Mouse (Mus musculus): ENCODE results near the gene Cox4i1. TPM values are rescaled to one million over a fixed set of nuclear protein-coding genes. Genes with fewer than 3 reads are reported as not detected.

Gene Cox4i1
- polyA plus RNA-seq, 1 experiment from 2014 or later: 812 TPM

DNA sequence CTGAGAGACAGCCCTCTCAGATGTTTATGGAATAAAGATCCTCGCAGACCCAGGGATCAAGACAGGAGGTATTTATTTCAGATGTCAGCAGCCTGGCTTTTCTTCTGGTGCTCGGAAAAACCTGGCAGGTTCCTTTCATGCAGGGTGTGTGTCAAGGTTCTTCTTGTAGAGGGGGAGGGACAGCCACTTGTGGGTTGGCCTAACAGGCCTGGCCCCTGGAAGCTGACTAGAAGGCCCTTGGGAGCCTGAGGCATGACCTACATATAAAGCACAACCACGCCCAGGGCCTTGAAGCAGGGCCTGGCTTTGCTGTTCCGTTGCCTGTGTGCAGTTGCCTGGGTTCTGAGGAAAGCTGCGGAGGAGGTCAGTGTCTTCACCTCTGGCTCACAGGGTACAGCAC is 17.1 kb downstream of the Cox4i1 start:
- DNase-seq (ENCODE audit: low spot score) (no peak), ATAC-seq (replicated peaks; ENCODE audit: low FRiP score) (no peak)
- 83% methylated on average over 5 of the region's 5 CpGs for WGBS

DNA sequence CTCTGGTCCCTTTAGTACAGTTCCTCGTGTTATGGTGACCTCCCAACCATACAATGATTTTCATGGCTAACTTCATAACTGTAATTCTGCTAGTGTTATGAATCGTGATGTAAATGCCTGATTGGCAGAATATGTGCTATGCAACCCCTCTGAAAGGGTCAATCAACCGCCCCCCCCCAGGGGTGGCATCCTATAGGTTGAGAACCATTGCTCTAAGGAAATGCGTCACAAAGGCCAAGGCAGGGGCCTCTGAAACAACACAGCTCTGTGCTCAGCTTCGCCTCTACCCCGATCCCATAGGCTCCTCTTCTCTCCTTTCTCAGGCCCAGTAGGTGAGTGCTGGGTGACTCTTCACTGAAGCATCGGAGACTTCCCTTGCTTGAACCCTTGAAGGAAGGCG is 17.6 kb downstream of the Cox4i1 start:
- Histone ChIP-seq H3K4me2 (ENCODE audit: low read depth, low read length, severe bottlenecking) (no peak overlapping the region), H3K27ac (ENCODE audit: low read depth, low read length) (no peak overlapping the region), H3K9me3 (ENCODE audit: control insufficient read depth, low read length) (no peaks in the 10 kb centered on the region), H3K4me1 (replicated peaks; ENCODE audit: control insufficient read depth, insufficient read depth, low read length) (no peaks in the 10 kb centered on the region), H3K4me3 (ENCODE audit: low read depth, low read length) (no peak overlapping the region), H3K36me3 (ENCODE audit: control insufficient read depth, insufficient read depth, low read length) (no peaks in the 10 kb centered on the region), H3K9ac (ENCODE audit: low read length) (no peak overlapping the region), H3K27me3 (ENCODE audit: control insufficient read depth, insufficient read depth, low read length) (no peaks in the 10 kb centered on the region)
- ATAC-seq (replicated peaks; ENCODE audit: low FRiP score) (no peak), DNase-seq (ENCODE audit: low spot score) (no peak)
- 82% methylated on average over 8 of the region's 8 CpGs for WGBS

More for the DNA sequence above, 17.1 kb downstream of the Cox4i1 start:
- Histone ChIP-seq H3K4me2 (ENCODE audit: low read depth, low read length, severe bottlenecking) (no peak overlapping the region), H3K27ac (ENCODE audit: low read depth, low read length) (no peak overlapping the region), H3K4me1 (replicated peaks; ENCODE audit: control insufficient read depth, insufficient read depth, low read length) (no peaks in the 10 kb centered on the region), H3K9me3 (ENCODE audit: control insufficient read depth, low read length) (no peaks in the 10 kb centered on the region), H3K4me3 (ENCODE audit: low read depth, low read length) (no peak overlapping the region), H3K27me3 (ENCODE audit: control insufficient read depth, insufficient read depth, low read length) (no peaks in the 10 kb centered on the region), H3K36me3 (ENCODE audit: control insufficient read depth, insufficient read depth, low read length) (no peaks in the 10 kb centered on the region), H3K9ac (ENCODE audit: low read length) (no peak overlapping the region)

DNA sequence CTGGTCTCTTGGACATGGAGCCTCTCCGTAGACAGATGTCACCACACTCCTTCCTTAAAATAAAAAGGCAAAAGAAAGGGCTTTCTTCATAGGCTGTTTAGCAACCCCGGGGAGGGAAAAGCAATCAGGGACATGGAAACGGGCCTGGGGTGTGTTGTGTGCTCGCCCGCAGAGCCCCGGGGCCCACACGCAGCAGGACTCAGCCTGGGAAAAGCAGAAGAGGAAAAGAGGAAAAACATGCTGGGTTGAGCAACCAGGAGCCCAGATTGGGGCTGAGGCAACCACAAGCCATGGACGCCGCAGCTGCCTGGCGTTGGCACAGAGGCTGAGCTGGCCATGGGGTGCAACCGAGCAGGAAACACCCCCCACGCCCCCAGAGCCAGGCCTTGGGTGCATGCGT is 18.0 kb downstream of the Cox4i1 start:
- no peak overlapping the region for H3K9ac ChIP-seq (ENCODE audit: low read length)
- H3K36me3 ChIP-seq (ENCODE audit: control insufficient read depth, insufficient read depth, low read length): no peaks in the 10 kb centered on the region
- H3K27me3 ChIP-seq (ENCODE audit: control insufficient read depth, insufficient read depth, low read length): no peaks in the 10 kb centered on the region
- no peaks in the 10 kb centered on the region for H3K4me1 ChIP-seq (replicated peaks; ENCODE audit: control insufficient read depth, insufficient read depth, low read length)
- H3K4me2 ChIP-seq (ENCODE audit: low read depth, low read length, severe bottlenecking): no peak overlapping the region
- 90% methylated on average over 13 of the region's 13 CpGs for WGBS
- DNase-seq (ENCODE audit: low spot score) (no peak), ATAC-seq (replicated peaks; ENCODE audit: low FRiP score) (no peak)
- H3K4me3 ChIP-seq (ENCODE audit: low read depth, low read length): no peak overlapping the region
- no peak overlapping the region for H3K27ac ChIP-seq (ENCODE audit: low read depth, low read length)
- no peaks in the 10 kb centered on the region for H3K9me3 ChIP-seq (ENCODE audit: control insufficient read depth, low read length)

DNA sequence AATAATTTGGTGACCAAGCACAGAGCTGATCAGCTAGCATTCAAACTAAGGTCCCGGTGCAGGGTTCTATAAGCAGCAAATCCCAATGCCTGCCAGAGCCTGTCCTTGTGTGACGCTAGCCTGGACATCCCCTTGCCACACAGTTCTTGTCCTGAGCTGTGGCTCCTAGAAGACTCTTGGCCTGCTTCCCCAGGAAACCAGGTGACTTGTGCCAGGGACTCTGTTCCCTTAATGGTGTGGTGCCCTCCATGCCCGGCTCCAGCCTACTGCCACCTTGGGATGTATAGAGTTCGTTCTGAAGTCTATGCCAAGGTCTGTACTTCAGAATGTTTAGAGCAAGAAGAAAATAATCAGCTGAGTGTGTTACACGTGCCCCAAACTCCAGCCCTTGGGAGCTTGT is 18.6 kb downstream of the Cox4i1 start:
- DNase-seq (ENCODE audit: low spot score) (no peak), ATAC-seq (replicated peaks; ENCODE audit: low FRiP score) (no peak)
- WGBS: 92% methylated on average over 5 of the region's 5 CpGs
- Histone ChIP-seq H3K9ac (ENCODE audit: low read length) (no peak overlapping the region), H3K27me3 (ENCODE audit: control insufficient read depth, insufficient read depth, low read length) (no peaks in the 10 kb centered on the region), H3K4me1 (replicated peaks; ENCODE audit: control insufficient read depth, insufficient read depth, low read length) (no peaks in the 10 kb centered on the region), H3K9me3 (ENCODE audit: control insufficient read depth, low read length) (no peaks in the 10 kb centered on the region), H3K4me3 (ENCODE audit: low read depth, low read length) (no peak overlapping the region), H3K4me2 (ENCODE audit: low read depth, low read length, severe bottlenecking) (no peak overlapping the region), H3K27ac (ENCODE audit: low read depth, low read length) (no peak overlapping the region), H3K36me3 (ENCODE audit: control insufficient read depth, insufficient read depth, low read length) (no peaks in the 10 kb centered on the region)

DNA sequence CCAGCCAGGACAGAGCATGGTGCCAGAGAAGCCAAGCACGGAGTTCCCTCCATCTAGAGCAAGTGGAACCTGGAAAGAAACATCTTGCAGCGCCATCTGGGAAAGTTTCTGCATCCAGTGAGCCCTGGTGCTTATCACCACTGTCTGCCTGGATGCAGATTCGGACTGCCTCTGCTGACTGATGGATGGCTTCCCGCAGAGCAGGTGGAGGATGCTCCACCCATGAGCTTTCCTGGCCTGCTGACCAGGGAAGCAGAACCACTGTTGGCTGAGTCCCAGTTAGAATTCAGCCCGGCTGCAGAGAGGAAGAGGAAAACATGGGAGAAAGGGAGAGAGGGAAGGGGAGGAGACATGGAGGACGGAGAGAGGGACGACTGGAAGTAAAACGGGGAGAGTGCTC is 19.8 kb downstream of the Cox4i1 start:
- Histone ChIP-seq H3K4me1 (replicated peaks; ENCODE audit: control insufficient read depth, insufficient read depth, low read length) (no peaks in the 10 kb centered on the region), H3K27ac (ENCODE audit: low read depth, low read length) (no peak overlapping the region), H3K9me3 (ENCODE audit: control insufficient read depth, low read length) (no peaks in the 10 kb centered on the region), H3K36me3 (ENCODE audit: control insufficient read depth, insufficient read depth, low read length) (no peaks in the 10 kb centered on the region), H3K27me3 (ENCODE audit: control insufficient read depth, insufficient read depth, low read length) (no peaks in the 10 kb centered on the region), H3K9ac (ENCODE audit: low read length) (no peak overlapping the region), H3K4me2 (ENCODE audit: low read depth, low read length, severe bottlenecking) (no peak overlapping the region), H3K4me3 (ENCODE audit: low read depth, low read length) (no peak overlapping the region)
- no peak for DNase-seq (ENCODE audit: low spot score)
- ATAC-seq (replicated peaks; ENCODE audit: low FRiP score): no peak
- 74% methylated on average over 8 of the region's 8 CpGs for WGBS

DNA sequence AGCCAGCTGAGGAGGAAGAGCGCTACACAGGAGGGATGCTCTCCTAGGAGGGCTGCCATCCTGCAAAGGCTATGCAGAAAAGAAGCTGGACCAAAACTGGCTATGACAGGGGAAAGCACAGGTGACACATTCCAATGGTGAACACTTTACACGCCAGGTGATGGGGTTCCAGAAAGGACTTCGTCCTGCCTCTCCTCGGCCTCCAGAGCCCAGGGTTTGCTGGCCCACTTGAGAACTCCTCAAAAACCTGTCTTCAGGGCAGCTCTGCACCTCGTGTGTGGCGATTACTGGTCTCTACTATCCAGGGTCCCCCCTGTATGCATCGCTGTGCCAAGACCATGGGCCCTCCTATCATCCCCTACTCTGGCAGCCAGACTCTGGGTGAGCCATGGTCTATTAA is 20.5 kb downstream of the Cox4i1 start:
- 89% methylated on average over 7 of the region's 7 CpGs for WGBS
- DNase-seq (ENCODE audit: low spot score): no peak
- ATAC-seq (replicated peaks; ENCODE audit: low FRiP score): no peak
- Histone ChIP-seq H3K4me3 (ENCODE audit: low read depth, low read length) (no peak overlapping the region), H3K4me1 (replicated peaks; ENCODE audit: control insufficient read depth, insufficient read depth, low read length) (no peaks in the 10 kb centered on the region), H3K4me2 (ENCODE audit: low read depth, low read length, severe bottlenecking) (no peak overlapping the region), H3K27me3 (ENCODE audit: control insufficient read depth, insufficient read depth, low read length) (no peaks in the 10 kb centered on the region), H3K9ac (ENCODE audit: low read length) (no peak overlapping the region), H3K36me3 (ENCODE audit: control insufficient read depth, insufficient read depth, low read length) (no peaks in the 10 kb centered on the region), H3K9me3 (ENCODE audit: control insufficient read depth, low read length) (no peaks in the 10 kb centered on the region), H3K27ac (ENCODE audit: low read depth, low read length) (no peak overlapping the region)

DNA sequence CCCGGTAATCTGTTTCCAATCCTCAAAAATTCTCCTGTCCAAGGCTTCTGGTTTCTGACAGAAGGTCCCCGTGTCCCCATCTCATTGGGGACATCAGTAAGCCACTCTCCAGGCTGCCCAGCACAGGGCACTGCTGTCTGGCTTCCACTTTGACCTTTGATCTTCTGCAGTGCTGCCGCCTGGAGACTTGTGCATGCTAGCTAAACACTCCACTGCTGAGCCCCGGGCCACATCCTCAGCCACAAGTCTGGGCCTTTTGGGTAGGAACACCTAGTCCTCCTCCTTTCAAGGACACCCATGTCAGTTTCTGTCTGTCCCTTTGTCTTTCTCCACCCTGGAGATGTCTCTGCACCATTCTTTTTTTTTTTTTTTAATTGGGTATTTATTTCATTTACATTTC is 24.9 kb downstream of the Cox4i1 start:
- H3K4me2 ChIP-seq (ENCODE audit: low read depth, low read length, severe bottlenecking): no peak overlapping the region
- H3K36me3 ChIP-seq (ENCODE audit: control insufficient read depth, insufficient read depth, low read length): no peaks in the 10 kb centered on the region
- ATAC-seq (replicated peaks; ENCODE audit: low FRiP score) (no peak), DNase-seq (ENCODE audit: low spot score) (no peak)
- H3K27ac ChIP-seq (ENCODE audit: low read depth, low read length): no peak overlapping the region
- H3K9me3 ChIP-seq (ENCODE audit: control insufficient read depth, low read length): no peaks in the 10 kb centered on the region
- H3K4me3 ChIP-seq (ENCODE audit: low read depth, low read length): no peak overlapping the region
- WGBS: 75% methylated on average over 4 of the region's 4 CpGs
- no peak overlapping the region for H3K9ac ChIP-seq (ENCODE audit: low read length)
- H3K4me1 ChIP-seq (replicated peaks; ENCODE audit: control insufficient read depth, insufficient read depth, low read length): no peaks in the 10 kb centered on the region
- no peaks in the 10 kb centered on the region for H3K27me3 ChIP-seq (ENCODE audit: control insufficient read depth, insufficient read depth, low read length)

DNA sequence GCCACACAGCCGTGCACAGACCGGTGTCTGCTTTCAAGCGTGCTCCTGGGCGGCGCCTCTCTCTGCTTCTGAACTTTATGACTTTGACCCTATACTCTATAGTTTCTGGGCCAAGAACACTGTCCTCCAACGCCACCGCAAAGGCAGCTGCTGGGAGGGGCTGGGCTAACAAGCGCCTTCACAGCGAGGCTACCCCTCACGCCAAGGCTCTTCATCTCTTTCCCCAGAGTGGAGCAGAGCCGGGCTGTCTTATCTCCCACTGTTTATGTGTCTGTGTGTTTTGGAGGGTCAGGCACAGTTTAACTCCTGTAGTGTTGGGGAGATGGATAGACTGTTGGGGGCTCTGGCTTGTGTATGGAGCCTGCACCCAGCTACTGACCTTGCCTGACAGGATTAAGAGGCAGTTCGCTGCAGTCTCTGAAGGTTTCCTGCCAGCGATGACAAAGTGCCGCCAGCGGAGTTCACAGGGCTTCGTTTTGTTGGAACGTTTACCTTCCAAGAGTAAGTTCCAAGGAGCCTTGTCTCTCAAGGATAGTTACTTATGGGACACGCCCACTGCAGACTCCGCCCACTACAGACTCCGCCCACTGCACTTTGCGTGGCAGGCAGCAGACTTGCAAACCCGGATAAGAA is 26.0 kb downstream of the Cox4i1 start:
- H3K9ac ChIP-seq (ENCODE audit: low read length): no peak overlapping the region
- H3K4me3 ChIP-seq (ENCODE audit: low read depth, low read length): no peak overlapping the region
- no peak for ATAC-seq (replicated peaks; ENCODE audit: low FRiP score)
- H3K9me3 ChIP-seq (ENCODE audit: control insufficient read depth, low read length): no peaks in the 10 kb centered on the region
- no peak overlapping the region for H3K27ac ChIP-seq (ENCODE audit: low read depth, low read length)
- no peak for DNase-seq (ENCODE audit: low spot score)
- H3K36me3 ChIP-seq (ENCODE audit: control insufficient read depth, insufficient read depth, low read length): no peaks in the 10 kb centered on the region
- WGBS: 56% methylated on average over 22 of the region's 22 CpGs
- no peak overlapping the region for H3K4me2 ChIP-seq (ENCODE audit: low read depth, low read length, severe bottlenecking)
- no peaks in the 10 kb centered on the region for H3K27me3 ChIP-seq (ENCODE audit: control insufficient read depth, insufficient read depth, low read length)
- no peaks in the 10 kb centered on the region for H3K4me1 ChIP-seq (replicated peaks; ENCODE audit: control insufficient read depth, insufficient read depth, low read length)

DNA sequence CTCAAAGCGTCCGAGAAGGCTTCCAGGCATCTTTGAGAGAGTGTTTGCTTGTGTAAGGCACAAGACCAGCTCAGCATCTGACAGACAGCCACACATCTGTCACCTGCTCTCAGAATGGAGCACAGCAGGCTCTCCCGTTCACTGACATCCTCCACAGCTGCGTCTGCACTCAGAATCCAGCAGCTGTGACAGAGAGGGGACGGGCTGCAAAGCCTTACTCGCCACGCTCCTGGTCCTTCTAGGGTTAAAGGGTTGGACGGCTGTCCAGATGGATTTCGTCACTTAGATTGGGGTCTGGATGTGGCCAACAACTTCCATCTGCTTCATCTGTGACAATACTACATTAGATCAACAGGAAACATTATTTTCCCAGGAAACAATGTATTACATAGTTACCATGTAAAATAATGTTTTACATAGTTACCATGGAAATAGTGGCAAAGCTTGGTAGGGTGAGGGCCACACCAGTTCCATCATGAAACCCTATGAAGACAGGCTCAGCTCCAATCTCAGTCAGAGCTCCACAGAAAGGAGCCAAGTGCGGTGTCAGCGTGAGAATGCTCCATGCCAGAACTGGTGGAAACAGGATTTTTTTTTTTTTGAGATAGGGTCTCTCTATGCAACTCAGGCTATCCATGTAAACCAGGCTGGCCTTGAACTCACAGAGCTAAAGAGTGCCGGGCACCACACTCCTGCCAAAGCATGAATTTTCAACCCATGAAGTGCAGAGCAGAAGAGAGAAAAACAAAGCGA is 28.6 kb downstream of the Cox4i1 start:
- Histone ChIP-seq H3K9ac (ENCODE audit: low read length) (no peak overlapping the region), H3K9me3 (ENCODE audit: control insufficient read depth, low read length) (no peaks in the 10 kb centered on the region), H3K27ac (ENCODE audit: low read depth, low read length) (no peak overlapping the region), H3K4me1 (replicated peaks; ENCODE audit: control insufficient read depth, insufficient read depth, low read length) (no peaks in the 10 kb centered on the region), H3K36me3 (ENCODE audit: control insufficient read depth, insufficient read depth, low read length) (no peaks in the 10 kb centered on the region), H3K4me3 (ENCODE audit: low read depth, low read length) (no peak overlapping the region), H3K27me3 (ENCODE audit: control insufficient read depth, insufficient read depth, low read length) (no peaks in the 10 kb centered on the region), H3K4me2 (ENCODE audit: low read depth, low read length, severe bottlenecking) (no peak overlapping the region)
- ATAC-seq (replicated peaks; ENCODE audit: low FRiP score): no peak
- WGBS: 73% methylated on average over 13 of the region's 13 CpGs
- DNase-seq (ENCODE audit: low spot score): no peak

Data from forebrain, embryonic 11.5 days (tissue).